9 mouse cellular contexts compared by ENCODE assay signal in the genomic region with DNA sequence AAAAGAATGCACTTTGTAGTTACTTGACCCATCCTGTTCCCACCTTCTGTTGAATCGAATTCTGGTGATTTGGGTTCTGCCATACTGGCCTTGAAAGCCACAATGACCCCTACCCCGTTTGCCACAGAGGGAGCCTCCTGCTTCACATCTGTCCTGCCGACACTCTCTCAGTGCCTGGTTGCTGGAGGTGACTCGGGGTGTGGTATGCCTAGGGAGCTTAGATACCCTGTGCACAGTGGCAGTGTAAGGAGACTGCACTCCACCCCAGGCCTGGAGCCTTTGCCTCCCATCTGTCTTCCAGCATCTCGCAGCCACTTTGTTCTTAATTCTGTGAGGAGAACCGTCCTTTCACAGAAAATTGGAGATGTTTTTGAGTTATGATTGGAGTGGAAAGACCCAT. TPM values are rescaled to one million over a fixed set of nuclear protein-coding genes. Genes with fewer than 3 reads are reported as not detected.
DNase-seq lines count a peak whose midpoint lies in the region; ATAC-seq and TF ChIP-seq lines count a peak whose summit lies in the region.
"Had no signal": no experiment of that assay in that cellular context is flagged by ENCODE, and none has a peak within 500 bp of the region (broad histone marks: within the 10 kb centered on the region; RNA-seq: fewer than 3 reads in every experiment).

No protein-coding gene starts in this region.

- peaks cover 50% of the 10 kb centered on the region for H3K4me1 ChIP-seq in forebrain, embryonic 13.5 days
- H3K4me1 ChIP-seq in forebrain, embryonic 11.5 days (replicated peaks; ENCODE audit: control insufficient read depth, insufficient read depth, low read length): peaks cover 20% of the 10 kb centered on the region; the same call in 1 of the 2 replicates
- H3K4me1 ChIP-seq in midbrain, embryonic 10.5 days: peaks cover 65% of the 10 kb centered on the region
- H3K4me1 ChIP-seq in midbrain, postnatal 0 days (ENCODE audit: insufficient read depth, low read length): peaks cover 20% of the 10 kb centered on the region
- no peaks in the 10 kb centered on the region for H3K4me1 ChIP-seq in intestine, postnatal 0 days (replicated peaks; ENCODE audit: control insufficient read depth, insufficient read depth, low read length)
- peaks cover 59% of the 10 kb centered on the region for H3K4me1 ChIP-seq in stomach, embryonic 16.5 days (ENCODE audit: control insufficient read depth, insufficient read depth, low read length)

- H3K9me3 ChIP-seq in forebrain, embryonic 13.5 days (replicated peaks): no peaks in the 10 kb centered on the region
- H3K9me3 ChIP-seq in forebrain, embryonic 11.5 days (ENCODE audit: control insufficient read depth, low read length): no peaks in the 10 kb centered on the region
- H3K9me3 ChIP-seq in midbrain, embryonic 10.5 days (replicated peaks): no peaks in the 10 kb centered on the region
- no peaks in the 10 kb centered on the region for H3K9me3 ChIP-seq in midbrain, postnatal 0 days (ENCODE audit: low read length)
- no peaks in the 10 kb centered on the region for H3K9me3 ChIP-seq in intestine, postnatal 0 days (ENCODE audit: control insufficient read depth)
- H3K9me3 ChIP-seq in stomach, embryonic 16.5 days (replicated peaks; ENCODE audit: control insufficient read depth, low read length): no peaks in the 10 kb centered on the region

- peak overlapping the region; percentile 3; the same call in 1 of the 2 replicates for H3K27ac ChIP-seq in forebrain, embryonic 13.5 days
- H3K27ac ChIP-seq in forebrain, embryonic 11.5 days (ENCODE audit: low read depth, low read length): no peak overlapping the region
- H3K27ac ChIP-seq in midbrain, embryonic 10.5 days (replicated peaks): peak overlapping the region; percentile 66
- no peak overlapping the region for H3K27ac ChIP-seq in midbrain, postnatal 0 days (ENCODE audit: low read depth, low read length)
- H3K27ac ChIP-seq in intestine, postnatal 0 days (ENCODE audit: low read depth, low read length): peak overlapping the region; percentile 41; the same call in 1 of the 2 replicates
- H3K27ac ChIP-seq in stomach, embryonic 16.5 days (ENCODE audit: low read length): peak overlapping the region; percentile 64

- no peak overlapping the region for H3K4me2 ChIP-seq in forebrain, embryonic 13.5 days
- H3K4me2 ChIP-seq in forebrain, embryonic 11.5 days (ENCODE audit: low read depth, low read length, severe bottlenecking): no peak overlapping the region
- H3K4me2 ChIP-seq in midbrain, postnatal 0 days (ENCODE audit: low read depth, low read length, poor library complexity, severe bottlenecking): no peak overlapping the region
- no peak overlapping the region; the same call in 1 of the 2 replicates for H3K4me2 ChIP-seq in intestine, postnatal 0 days (replicated peaks; ENCODE audit: low read depth)
- H3K4me2 ChIP-seq in stomach, embryonic 16.5 days (ENCODE audit: low read depth, low read length): peak overlapping the region; percentile 20; the same call in 1 of the 2 replicates

- H3K4me3 ChIP-seq in forebrain, embryonic 13.5 days: no peak overlapping the region
- no peak overlapping the region for H3K4me3 ChIP-seq in forebrain, embryonic 11.5 days (ENCODE audit: low read depth, low read length)
- no peak overlapping the region for H3K4me3 ChIP-seq in midbrain, embryonic 10.5 days
- no peak overlapping the region for H3K4me3 ChIP-seq in midbrain, postnatal 0 days (ENCODE audit: low read depth, low read length)
- no peak overlapping the region for H3K4me3 ChIP-seq in intestine, postnatal 0 days (ENCODE audit: low read depth, low read length)
- H3K4me3 ChIP-seq in stomach, embryonic 16.5 days (replicated peaks; ENCODE audit: low read length): no peak overlapping the region

- no peak overlapping the region for H3K9ac ChIP-seq in forebrain, embryonic 13.5 days
- H3K9ac ChIP-seq in forebrain, embryonic 11.5 days (ENCODE audit: low read length): no peak overlapping the region
- no peak overlapping the region for H3K9ac ChIP-seq in midbrain, postnatal 0 days (replicated peaks; ENCODE audit: low read length, poor library complexity, severe bottlenecking)
- no peak overlapping the region for H3K9ac ChIP-seq in intestine, postnatal 0 days (ENCODE audit: low read depth, low read length)
- no peak overlapping the region for H3K9ac ChIP-seq in stomach, embryonic 16.5 days (ENCODE audit: low read length)

- ATAC-seq in forebrain, embryonic 13.5 days: no peak
- no peak for ATAC-seq in forebrain, embryonic 11.5 days (replicated peaks; ENCODE audit: low FRiP score)
- ATAC-seq in midbrain, postnatal 0 days (ENCODE audit: low FRiP score): no peak
- ATAC-seq in intestine, postnatal 0 days: no peak
- ATAC-seq in stomach, embryonic 16.5 days (ENCODE audit: insufficient read depth, low FRiP score): no peak

- WGBS in forebrain, embryonic 13.5 days: 58% methylated on average over 6 of the region's 6 CpGs
- 62% methylated on average over 6 of the region's 6 CpGs for WGBS in forebrain, embryonic 11.5 days
- WGBS in midbrain, embryonic 10.5 days: 57% methylated on average over 6 of the region's 6 CpGs
- WGBS in midbrain, postnatal 0 days: 57% methylated on average over 6 of the region's 6 CpGs
- WGBS in intestine, postnatal 0 days: 44% methylated on average over 6 of the region's 6 CpGs
- WGBS in stomach, embryonic 16.5 days: 32% methylated on average over 6 of the region's 6 CpGs

- no peak for DNase-seq in forebrain, embryonic 11.5 days (ENCODE audit: low spot score)
- DNase-seq in midbrain, embryonic 10.5 days (ENCODE audit: low spot score): no peak
- DNase-seq in midbrain, postnatal 0 days (ENCODE audit: low spot score): no peak
- DNase-seq in kidney, adult 11 months: no peak
- no peak for DNase-seq in adipocyte (ENCODE audit: low spot score)
- DNase-seq: right cerebral cortex, postnatal 14 days had no signal

- H3K27me3 ChIP-seq in forebrain, embryonic 13.5 days: peaks cover 3% of the 10 kb centered on the region
- H3K27me3 ChIP-seq in forebrain, embryonic 11.5 days (ENCODE audit: control insufficient read depth, insufficient read depth, low read length): no peaks in the 10 kb centered on the region
- peaks cover 38% of the 10 kb centered on the region for H3K27me3 ChIP-seq in midbrain, embryonic 10.5 days (ENCODE audit: low read depth, poor library complexity, severe bottlenecking)
- H3K27me3 ChIP-seq in midbrain, postnatal 0 days (ENCODE audit: insufficient read depth, low read length): no peaks in the 10 kb centered on the region
- peaks cover 12% of the 10 kb centered on the region for H3K27me3 ChIP-seq in intestine, postnatal 0 days (replicated peaks; ENCODE audit: control insufficient read depth, insufficient read depth, low read length)
- H3K27me3 ChIP-seq in stomach, embryonic 16.5 days (ENCODE audit: control insufficient read depth, insufficient read depth, low read length): no peaks in the 10 kb centered on the region

- H3K36me3 ChIP-seq in forebrain, embryonic 13.5 days (ENCODE audit: poor library complexity, severe bottlenecking): no peaks in the 10 kb centered on the region
- H3K36me3 ChIP-seq in forebrain, embryonic 11.5 days (ENCODE audit: control insufficient read depth, insufficient read depth, low read length): no peaks in the 10 kb centered on the region
- H3K36me3 ChIP-seq in midbrain, embryonic 10.5 days: no peaks in the 10 kb centered on the region
- H3K36me3 ChIP-seq in midbrain, postnatal 0 days (ENCODE audit: insufficient read depth, low read length): no peaks in the 10 kb centered on the region
- H3K36me3 ChIP-seq in intestine, postnatal 0 days (ENCODE audit: control insufficient read depth, insufficient read depth): no peaks in the 10 kb centered on the region
- H3K36me3 ChIP-seq in stomach, embryonic 16.5 days (ENCODE audit: control insufficient read depth, insufficient read depth, low read length): no peaks in the 10 kb centered on the region

- TF ChIP-seq CTCF in midbrain, postnatal 0 days (IDR thresholded peaks at IDR 0.05): no peak
- TF ChIP-seq CTCF in intestine, postnatal 0 days (IDR thresholded peaks at IDR 0.05; ENCODE audit: low read depth): no peak

RNA-seq across cellular contexts. Expression of a gene that starts 5.7 kb away (rescaled TPM):
- polyA plus RNA-seq in forebrain, embryonic 13.5 days (2015; fragmentation: Nextera tagmentation; extraction: Ambion mirVana): 1.9 and 2.1 TPM in 2 replicates
- polyA plus RNA-seq in forebrain, embryonic 11.5 days (2014; fragmentation: Nextera tagmentation; extraction: Ambion mirVana): 5.2 and 5.7 TPM in 2 replicates
- 6.4 and 7.2 TPM in 2 replicates for polyA plus RNA-seq in midbrain, embryonic 10.5 days (2016; fragmentation: Nextera tagmentation; extraction: Ambion mirVana)
- total RNA-seq in midbrain, postnatal 0 days (2014; rRNA removed): 4.2 and 4.9 TPM in 2 replicates
- polyA plus RNA-seq in midbrain, postnatal 0 days (2015; fragmentation: Nextera tagmentation; extraction: Ambion mirVana): 3.7 and 4.0 TPM in 2 replicates
- 7.4 and 7.5 TPM in 2 replicates for polyA plus RNA-seq in intestine, postnatal 0 days (2015; fragmentation: Nextera tagmentation; extraction: Ambion mirVana)
- polyA plus RNA-seq in stomach, embryonic 16.5 days (2015; fragmentation: Nextera tagmentation; extraction: Ambion mirVana): 17.4 and 20.8 TPM in 2 replicates

Comparison
In these comparisons a context has a peak if more than half of its experiments do, and no peak if none do; other contexts are left out.
1. H3K27ac ChIP-seq: peak in forebrain, embryonic 13.5 days (single experiment), midbrain, embryonic 10.5 days (single experiment), intestine, postnatal 0 days (single experiment) and stomach, embryonic 16.5 days (single experiment); none in forebrain, embryonic 11.5 days (single experiment) and midbrain, postnatal 0 days (single experiment).